Mouse (Mus musculus) urinary bladder, adult 2 months (tissue): Measurements from ENCODE around the gene Ankrd37. TPM values are rescaled to one million over a fixed set of nuclear protein-coding genes. Genes with fewer than 3 reads are reported as not detected.

Experiments used
- DNase-seq: peaks from one replicate; pipeline ENCODE4 v3.0.0; 2022; ENCODE audit warnings: low spot score
- polyA plus RNA-seq: library from polyadenylated mRNA; depleted of rRNA; stranded (reverse); fragments of >200 nt; gene quantifications from 2 replicates; pipeline ENCODE4 v1.2.3, GENCODE M21; 2012; rRNA removed

Ankrd37 gene
- polyA plus RNA-seq, 1 experiment, result 6.8 TPM

DNA sequence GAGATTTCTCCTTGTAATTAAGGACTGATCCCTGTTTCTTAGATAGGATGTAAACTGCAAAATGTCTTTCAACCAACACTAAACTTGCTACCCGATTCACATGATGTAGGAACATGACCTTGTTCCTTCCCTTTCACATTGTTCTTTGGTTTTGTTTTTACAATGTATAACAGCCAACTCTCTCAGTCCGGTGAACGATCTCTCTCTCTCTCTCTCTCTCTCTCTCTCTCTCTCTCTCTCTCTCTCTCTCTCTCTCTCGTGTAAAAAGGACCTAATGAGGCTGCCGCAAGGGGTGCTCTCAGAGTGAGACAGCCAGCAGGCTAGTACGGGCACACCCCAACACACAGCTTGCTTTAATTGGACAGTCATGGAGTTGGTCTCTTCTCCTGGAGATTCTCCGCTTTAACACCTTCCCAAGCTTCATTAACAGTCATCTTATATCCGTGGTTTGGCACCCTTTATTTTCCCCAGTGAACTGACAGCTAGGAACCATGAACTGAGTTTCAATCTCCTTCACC is 31.5 kb downstream of the Ankrd37 start:
- DNase-seq, result no peak

- no peak for DNase-seq
Measured at GRCm38 (mm10) chr8:45970894-45971293, 34.6 kb downstream of the Ankrd37 start.

DNA sequence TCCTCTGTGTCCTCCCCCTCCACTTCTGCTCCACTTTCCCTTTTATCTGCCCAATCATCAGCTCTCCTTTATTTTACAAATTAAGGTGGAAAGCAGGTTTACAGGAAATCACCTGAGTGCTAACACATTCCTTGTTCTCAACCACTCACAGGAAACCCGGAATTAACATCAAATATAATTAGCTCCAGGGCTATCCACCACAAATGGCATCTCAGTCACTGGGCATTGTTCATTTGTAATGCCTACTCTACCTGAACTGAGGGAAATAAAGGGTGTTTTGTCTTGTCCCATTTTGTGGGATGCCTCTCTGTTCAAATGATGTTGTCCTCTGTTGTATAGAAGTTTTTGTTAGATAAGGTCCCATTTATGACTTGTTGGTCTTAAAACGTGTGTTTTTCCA is 54.9 kb downstream of the Ankrd37 start:
- DNase-seq, result no peak

Other genes with a start within 250 kb of the Ankrd37 start
- gene Pdlim3, start 120.2 kb downstream of the Ankrd37 start, polyA plus RNA-seq, result 1,023 and 1,143 TPM in 2 replicates
- gene Ccdc110, start 71.1 kb downstream of the Ankrd37 start, polyA plus RNA-seq, result not detected in 2 replicates
- gene 1700029J07Rik, start 30.5 kb downstream of the Ankrd37 start, polyA plus RNA-seq, result 8.5 and 11.2 TPM in 2 replicates
- 51.4 and 57.1 TPM in 2 replicates for gene Ufsp2, start 30.2 kb downstream of the Ankrd37 start, polyA plus RNA-seq
- 0.21 and 0.44 TPM in 2 replicates for gene Lrp2bp, start 6.4 kb downstream of the Ankrd37 start, polyA plus RNA-seq
- gene Cfap97, start 146.1 kb upstream of the Ankrd37 start, polyA plus RNA-seq, result 11.4 and 12.8 TPM in 2 replicates
- 9.5 and 9.9 TPM in 2 replicates for gene Snx25, start 146.5 kb upstream of the Ankrd37 start, polyA plus RNA-seq
- 537 and 579 TPM in 2 replicates for gene Slc25a4, start 205.6 kb upstream of the Ankrd37 start, polyA plus RNA-seq